Mouse (Mus musculus): ENCODE results near the gene Ttc39b. TPM values are rescaled to one million over a fixed set of nuclear protein-coding genes. Genes with fewer than 3 reads are reported as not detected.

Gene Ttc39b
- polyA plus RNA-seq, 1 experiment: 1.9 TPM

GRCm38 (mm10) chr4:83317826-83318348 lies 6.2 kb downstream of the Ttc39b start:
- Histone ChIP-seq H3K4me3 (ENCODE audit: low read depth, low read length) (no peak overlapping the region), H3K27me3 (ENCODE audit: control insufficient read depth, insufficient read depth, low read length) (no peaks in the 10 kb centered on the region), H3K36me3 (ENCODE audit: control insufficient read depth, insufficient read depth, low read length) (no peaks in the 10 kb centered on the region), H3K4me1 (ENCODE audit: control insufficient read depth, insufficient read depth, insufficient read length, low read length) (peaks cover 40% of the 10 kb centered on the region), H3K27ac (ENCODE audit: insufficient read depth, low read depth, low read length) (no peak overlapping the region)
- WGBS: 85% methylated on average over 3 of the region's 3 CpGs
- no peak for TF ChIP-seq POLR2A (IDR thresholded peaks at IDR 0.05; ENCODE audit: low read depth, low read length)
- no peak for TF ChIP-seq CTCF (IDR thresholded peaks at IDR 0.05; ENCODE audit: extremely low read depth, insufficient read length, insufficient replicate concordance, low read depth, low read length)

DNA sequence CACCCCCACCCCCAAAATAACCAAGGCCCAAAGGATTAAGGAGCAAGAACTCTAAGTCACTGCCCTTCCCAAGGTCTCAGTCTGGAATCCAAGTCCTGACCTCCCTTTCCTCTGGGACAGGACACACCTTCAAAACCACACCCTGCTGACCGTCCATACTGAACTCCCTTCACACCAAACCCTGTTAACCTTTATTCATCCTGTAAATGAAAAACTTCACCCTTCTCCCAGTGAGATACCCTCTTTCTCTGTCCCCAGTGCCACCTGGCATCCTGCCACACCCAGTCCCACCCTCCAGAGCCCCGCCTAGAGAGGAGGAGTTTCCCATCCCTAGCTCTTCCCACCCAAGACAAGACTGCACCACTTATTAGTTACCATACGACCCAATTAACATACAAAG lies 7.3 kb downstream of the Ttc39b start:
- Histone ChIP-seq H3K4me1 (ENCODE audit: control insufficient read depth, insufficient read depth, insufficient read length, low read length) (peaks cover 40% of the 10 kb centered on the region), H3K27ac (ENCODE audit: insufficient read depth, low read depth, low read length) (peak overlapping the region; percentile 82), H3K27me3 (ENCODE audit: control insufficient read depth, insufficient read depth, low read length) (no peaks in the 10 kb centered on the region), H3K36me3 (ENCODE audit: control insufficient read depth, insufficient read depth, low read length) (no peaks in the 10 kb centered on the region), H3K4me3 (ENCODE audit: low read depth, low read length) (no peak overlapping the region)
- WGBS: 29% methylated on average over 3 of the region's 3 CpGs
- no peak for TF ChIP-seq POLR2A (IDR thresholded peaks at IDR 0.05; ENCODE audit: low read depth, low read length)
- TF ChIP-seq CTCF (IDR thresholded peaks at IDR 0.05; ENCODE audit: extremely low read depth, insufficient read length, insufficient replicate concordance, low read depth, low read length): no peak

DNA sequence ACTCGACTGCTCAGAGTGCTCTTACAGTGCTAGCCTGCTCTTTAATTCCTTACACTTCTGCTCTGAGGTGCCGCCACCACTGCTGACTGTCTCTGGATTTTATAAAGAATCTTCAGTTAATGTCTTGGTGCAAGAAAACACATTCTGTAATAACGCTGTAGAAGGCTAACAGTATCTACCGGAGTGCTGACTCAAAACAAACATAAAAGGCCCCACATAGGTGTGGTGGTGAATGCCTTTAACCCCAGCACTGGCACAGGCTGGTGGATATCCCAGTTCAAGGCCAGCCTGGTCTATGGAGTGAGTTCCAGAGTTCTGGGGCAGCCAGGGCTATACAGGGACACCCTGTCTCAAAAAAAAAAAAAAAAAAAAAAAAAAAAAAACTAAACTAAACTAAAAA lies 8.1 kb downstream of the Ttc39b start:
- Histone ChIP-seq H3K27me3 (ENCODE audit: control insufficient read depth, insufficient read depth, low read length) (no peaks in the 10 kb centered on the region), H3K4me1 (ENCODE audit: control insufficient read depth, insufficient read depth, insufficient read length, low read length) (peaks cover 45% of the 10 kb centered on the region), H3K4me3 (ENCODE audit: low read depth, low read length) (no peak overlapping the region), H3K36me3 (ENCODE audit: control insufficient read depth, insufficient read depth, low read length) (no peaks in the 10 kb centered on the region), H3K27ac (ENCODE audit: insufficient read depth, low read depth, low read length) (peak overlapping the region; percentile 93)
- 16% methylated on average over 4 of the region's 4 CpGs for WGBS
- TF ChIP-seq CTCF (IDR thresholded peaks at IDR 0.05; ENCODE audit: extremely low read depth, insufficient read length, insufficient replicate concordance, low read depth, low read length) (no peak), POLR2A (IDR thresholded peaks at IDR 0.05; ENCODE audit: low read depth, low read length) (no peak)

GRCm38 (mm10) chr4:83314922-83315881 lies 8.9 kb downstream of the Ttc39b start:
- peak overlapping the region; percentile 45 for H3K4me3 ChIP-seq (ENCODE audit: low read depth, low read length)
- TF ChIP-seq POLR2A (IDR thresholded peaks at IDR 0.05; ENCODE audit: low read depth, low read length): no peak
- TF ChIP-seq CTCF (IDR thresholded peaks at IDR 0.05; ENCODE audit: extremely low read depth, insufficient read length, insufficient replicate concordance, low read depth, low read length): no peak
- 5% methylated on average over 13 of the region's 13 CpGs for WGBS
- H3K36me3 ChIP-seq (ENCODE audit: control insufficient read depth, insufficient read depth, low read length): no peaks in the 10 kb centered on the region
- H3K27me3 ChIP-seq (ENCODE audit: control insufficient read depth, insufficient read depth, low read length): no peaks in the 10 kb centered on the region
- peaks cover 49% of the 10 kb centered on the region for H3K4me1 ChIP-seq (ENCODE audit: control insufficient read depth, insufficient read depth, insufficient read length, low read length)
- peak overlapping the region; percentile 93 for H3K27ac ChIP-seq (ENCODE audit: insufficient read depth, low read depth, low read length)

DNA sequence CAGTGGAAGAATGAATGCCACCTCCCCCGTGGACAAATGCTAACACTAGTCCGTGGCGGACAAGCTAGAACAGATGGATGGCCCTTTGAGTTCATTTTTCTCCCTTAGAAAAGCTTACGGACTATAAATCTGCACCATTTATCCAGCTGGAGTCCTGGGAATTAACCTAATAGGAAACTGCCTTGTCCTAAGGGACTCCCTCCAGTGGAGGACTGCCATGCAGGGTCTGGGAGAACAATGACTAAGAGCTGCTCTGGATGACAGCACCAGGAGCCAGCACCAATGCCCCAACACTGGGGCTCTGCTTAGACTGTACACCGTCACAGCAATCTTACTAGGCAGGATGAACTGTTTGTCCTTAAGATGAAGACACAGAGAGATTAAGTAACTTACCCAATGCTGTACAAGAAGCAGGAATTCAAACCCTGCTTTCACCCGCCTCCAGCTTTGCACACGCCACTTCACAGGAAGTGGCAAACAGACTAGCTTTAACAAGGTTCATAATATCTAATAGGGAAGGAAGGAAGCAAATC lies 9.7 kb downstream of the Ttc39b start:
- Histone ChIP-seq H3K4me3 (ENCODE audit: low read depth, low read length) (no peak overlapping the region), H3K4me1 (ENCODE audit: control insufficient read depth, insufficient read depth, insufficient read length, low read length) (peaks cover 50% of the 10 kb centered on the region), H3K36me3 (ENCODE audit: control insufficient read depth, insufficient read depth, low read length) (no peaks in the 10 kb centered on the region), H3K27ac (ENCODE audit: insufficient read depth, low read depth, low read length) (peak overlapping the region; percentile 93), H3K27me3 (ENCODE audit: control insufficient read depth, insufficient read depth, low read length) (no peaks in the 10 kb centered on the region)
- 81% methylated on average over 7 of the region's 7 CpGs for WGBS
- TF ChIP-seq POLR2A (IDR thresholded peaks at IDR 0.05; ENCODE audit: low read depth, low read length) (no peak), CTCF (IDR thresholded peaks at IDR 0.05; ENCODE audit: extremely low read depth, insufficient read length, insufficient replicate concordance, low read depth, low read length) (no peak)

DNA sequence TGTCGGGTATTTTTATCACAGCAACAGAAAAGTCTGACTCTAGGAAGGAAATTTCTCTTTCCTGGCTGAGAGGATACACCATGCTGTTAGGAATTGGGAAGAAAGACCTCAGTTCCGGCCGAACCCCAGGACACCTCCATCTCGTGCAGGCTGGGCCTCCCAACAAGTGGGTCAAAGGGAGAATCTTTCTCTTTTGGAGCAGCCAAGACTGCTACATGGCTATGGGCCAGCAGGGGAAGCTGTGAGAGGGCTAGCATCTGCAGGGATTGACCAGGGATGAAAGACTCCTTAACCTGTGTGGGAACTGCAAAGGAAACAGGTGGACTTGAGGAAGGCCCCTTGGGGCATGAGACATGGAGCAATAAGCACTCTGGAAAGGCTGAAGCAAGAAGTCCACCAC lies 11.7 kb downstream of the Ttc39b start:
- Histone ChIP-seq H3K27me3 (ENCODE audit: control insufficient read depth, insufficient read depth, low read length) (no peaks in the 10 kb centered on the region), H3K36me3 (ENCODE audit: control insufficient read depth, insufficient read depth, low read length) (no peaks in the 10 kb centered on the region), H3K27ac (ENCODE audit: insufficient read depth, low read depth, low read length) (no peak overlapping the region), H3K4me1 (ENCODE audit: control insufficient read depth, insufficient read depth, insufficient read length, low read length) (peaks cover 55% of the 10 kb centered on the region), H3K4me3 (ENCODE audit: low read depth, low read length) (no peak overlapping the region)
- 73% methylated on average over 4 of the region's 4 CpGs for WGBS
- TF ChIP-seq CTCF (IDR thresholded peaks at IDR 0.05; ENCODE audit: extremely low read depth, insufficient read length, insufficient replicate concordance, low read depth, low read length) (no peak), POLR2A (IDR thresholded peaks at IDR 0.05; ENCODE audit: low read depth, low read length) (no peak)

DNA sequence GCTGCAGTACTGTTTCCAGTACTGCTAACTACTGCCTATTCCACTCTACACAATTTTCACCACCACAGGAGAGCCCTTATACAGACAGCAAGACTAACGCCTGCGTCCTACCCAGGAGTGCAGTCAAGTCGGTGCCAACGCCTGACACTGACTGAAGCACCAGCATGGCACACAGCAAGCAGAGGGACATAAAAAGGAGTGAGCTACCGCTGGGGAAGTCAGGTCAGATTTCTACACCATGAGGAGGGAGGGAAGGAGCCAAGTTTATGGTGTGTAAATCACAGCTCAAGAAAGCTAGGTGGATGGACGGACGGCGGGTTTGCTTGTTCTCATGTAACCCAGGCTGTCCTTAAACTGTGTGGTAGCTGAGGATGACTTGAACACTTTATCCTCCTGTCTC lies 12.6 kb downstream of the Ttc39b start:
- Histone ChIP-seq H3K27ac (ENCODE audit: insufficient read depth, low read depth, low read length) (peak overlapping the region; percentile 48), H3K4me3 (ENCODE audit: low read depth, low read length) (no peak overlapping the region), H3K27me3 (ENCODE audit: control insufficient read depth, insufficient read depth, low read length) (no peaks in the 10 kb centered on the region), H3K4me1 (ENCODE audit: control insufficient read depth, insufficient read depth, insufficient read length, low read length) (peaks cover 50% of the 10 kb centered on the region), H3K36me3 (ENCODE audit: control insufficient read depth, insufficient read depth, low read length) (no peaks in the 10 kb centered on the region)
- TF ChIP-seq CTCF (IDR thresholded peaks at IDR 0.05; ENCODE audit: extremely low read depth, insufficient read length, insufficient replicate concordance, low read depth, low read length): no peak
- TF ChIP-seq POLR2A (IDR thresholded peaks at IDR 0.05; ENCODE audit: low read depth, low read length): no peak
- WGBS: 41% methylated on average over 8 of the region's 8 CpGs

Measured in small intestine, adult 2 months (tissue).